In genomic region chr3:78158450-78158849, GRCm38 (mm10) we compare ENCODE assay signal across 19 mouse cellular contexts.
DNase-seq lines count a peak whose midpoint lies in the region; ATAC-seq lines count a peak whose summit lies in the region.
"Had no signal": no experiment of that assay in that cellular context is flagged by ENCODE, and none has a peak within 500 bp of the region (broad histone marks: within the 10 kb centered on the region; RNA-seq: fewer than 3 reads in every experiment).

No protein-coding gene starts in this region.

- no peak overlapping the region for H3K9ac ChIP-seq in midbrain, embryonic 16.5 days (ENCODE audit: low read depth, low read length)
- H3K9ac ChIP-seq: heart, embryonic 13.5 days; hindbrain, embryonic 13.5 days; liver, embryonic 13.5 days; midbrain, embryonic 13.5 days; neural tube, embryonic 13.5 days had no signal

- WGBS in midbrain, embryonic 16.5 days, result 94% methylated on average over 4 of the region's 4 CpGs

- no peaks in the 10 kb centered on the region for H3K4me1 ChIP-seq in midbrain, embryonic 16.5 days (ENCODE audit: control insufficient read depth, insufficient read depth, low read length)
- H3K4me1 ChIP-seq: heart, embryonic 13.5 days; hindbrain, embryonic 13.5 days; liver, embryonic 13.5 days; midbrain, embryonic 13.5 days; neural tube, embryonic 13.5 days had no signal

- no peaks in the 10 kb centered on the region for H3K27me3 ChIP-seq in midbrain, embryonic 16.5 days (ENCODE audit: control insufficient read depth, insufficient read depth, low read depth, low read length)
- H3K27me3 ChIP-seq: heart, embryonic 13.5 days; hindbrain, embryonic 13.5 days; liver, embryonic 13.5 days; midbrain, embryonic 13.5 days; neural tube, embryonic 13.5 days had no signal

- peak; percentile 8 to 12 for DNase-seq in cerebellum, adult 18-20 months
- no peak for DNase-seq in cerebellum, postnatal 4 days (ENCODE audit: low spot score in 2 of 2)
- peak; percentile 4 for DNase-seq in cerebellum, adult 8-10 months
- peak; percentile 14 to 16 for DNase-seq in frontal cortex, postnatal 10 days (ENCODE audit: low spot score in 2 of 2)
- peak; percentile 38 to 40 for DNase-seq in left cerebral cortex, postnatal 14 days (ENCODE audit: low spot score in 2 of 2)
- no peak for DNase-seq in natural killer cell, adult 2 months (ENCODE audit: low spot score in 2 of 2)
- no peak for DNase-seq in neural tube, embryonic 10.5 days (ENCODE audit: extremely low spot score, low spot score)
- DNase-seq: adrenal gland, postnatal 14 days; gastrocnemius, postnatal 25 days; kidney, adult 2 months; liver, embryonic 13.5 days; lung, postnatal 14 days; thymus, postnatal 14 days had no signal

- H3K36me3 ChIP-seq in midbrain, embryonic 16.5 days (ENCODE audit: control insufficient read depth, insufficient read depth, low read length), result no peaks in the 10 kb centered on the region
- H3K36me3 ChIP-seq: heart, embryonic 13.5 days; hindbrain, embryonic 13.5 days; liver, embryonic 13.5 days; midbrain, embryonic 13.5 days; neural tube, embryonic 13.5 days had no signal

- no peak overlapping the region for H3K27ac ChIP-seq in midbrain, embryonic 16.5 days (ENCODE audit: low read length)
- H3K27ac ChIP-seq: heart, embryonic 13.5 days; hindbrain, embryonic 13.5 days; liver, embryonic 13.5 days; midbrain, embryonic 13.5 days; neural tube, embryonic 13.5 days had no signal

- no peak overlapping the region for H3K4me3 ChIP-seq in midbrain, embryonic 16.5 days (ENCODE audit: low read depth, low read length)
- H3K4me3 ChIP-seq: heart, embryonic 13.5 days; hindbrain, embryonic 13.5 days; left cerebral cortex, adult 2 months; liver, embryonic 13.5 days; midbrain, embryonic 13.5 days; neural tube, embryonic 13.5 days had no signal

- H3K9me3 ChIP-seq in midbrain, embryonic 16.5 days (replicated peaks; ENCODE audit: control insufficient read depth, low read length, poor library complexity, severe bottlenecking), result no peaks in the 10 kb centered on the region
- H3K9me3 ChIP-seq: heart, embryonic 13.5 days; hindbrain, embryonic 13.5 days; liver, embryonic 13.5 days; midbrain, embryonic 13.5 days; neural tube, embryonic 13.5 days had no signal

- no peak for ATAC-seq in midbrain, embryonic 16.5 days
- ATAC-seq: midbrain, embryonic 13.5 days had no signal

- H3K4me2 ChIP-seq in midbrain, embryonic 16.5 days (ENCODE audit: low read length), result no peak overlapping the region
- H3K4me2 ChIP-seq: heart, embryonic 13.5 days; hindbrain, embryonic 13.5 days; liver, embryonic 13.5 days; midbrain, embryonic 13.5 days; neural tube, embryonic 13.5 days had no signal

- intact Hi-C loops in left cerebral cortex, postnatal 14 days (cut with DNase I), result no loop called here

Comparison
In these comparisons a context has a peak if more than half of its experiments do, and no peak if none do; other contexts are left out.
1. DNase-seq: peak in cerebellum, adult 18-20 months (2 of 2), cerebellum, adult 8-10 months (single experiment), frontal cortex, postnatal 10 days (2 of 2) and left cerebral cortex, postnatal 14 days (2 of 2); none in cerebellum, postnatal 4 days (0 of 2), natural killer cell, adult 2 months (0 of 2) and neural tube, embryonic 10.5 days (single experiment).